Mouse (Mus musculus) kidney, postnatal 0 days (tissue): ENCODE results near the gene Vegfa. TPM values are rescaled to one million over a fixed set of nuclear protein-coding genes. Genes with fewer than 3 reads are reported as not detected.
A peak's percentile ranks its signal among the peaks of the same experiment; 100 is the strongest.

Source experiments
- ATAC-seq: fragments of 200-750 bp; cut with Nextera tagmentation; replicated peaks from 2 replicates; pipeline ENCODE4 v1.8.0; 2017; ENCODE audit warnings: low read depth, moderate number of reproducible peaks, moderate TSS enrichment, moderate library complexity; ENCODE audit not compliant: low FRiP score
- DNase-seq: peaks from one replicate; pipeline ENCODE4 v3.0.0-alpha.2; 2016; ENCODE audit warnings: low spot score
- H3K27ac ChIP-seq: fragments of 300-500 bp; sonication (generic); 2 replicates; pipeline ENCODE4 v1.5.1; 2014; ENCODE audit warnings: mild to moderate bottlenecking
- H3K27me3 ChIP-seq: fragments of 300-500 bp; sonication (generic); 2 replicates; pipeline ENCODE4 v1.6.1; 2014; ENCODE audit warnings: low read length, mixed read lengths; ENCODE audit not compliant: insufficient read depth
- H3K36me3 ChIP-seq: fragments of 300-500 bp; sonication (generic); 2 replicates; pipeline ENCODE4 v1.6.1; 2014; ENCODE audit warnings: low read length, mixed read lengths; ENCODE audit not compliant: insufficient read depth
- H3K4me1 ChIP-seq: fragments of 300-500 bp; sonication (generic); replicated peaks from 2 replicates; pipeline ENCODE4 v1.6.1; 2014; ENCODE audit warnings: antibody characterized with exemption, low read length, mixed read lengths; ENCODE audit not compliant: insufficient read depth
- H3K4me2 ChIP-seq: fragments of 300-500 bp; sonication (generic); 2 replicates; pipeline ENCODE4 v1.6.1; 2014; ENCODE audit warnings: mild to moderate bottlenecking, low read length, moderate library complexity, mixed read lengths
- H3K4me3 ChIP-seq: fragments of 300-500 bp; sonication (generic); replicated peaks from 2 replicates; pipeline ENCODE4 v1.5.1; 2014; ENCODE audit warnings: low read depth, low read length
- H3K9ac ChIP-seq: fragments of 300-500 bp; sonication (generic); 2 replicates; pipeline ENCODE4 v1.6.1; 2014; ENCODE audit warnings: low read depth, low read length
- H3K9me3 ChIP-seq: fragments of 300-500 bp; sonication (generic); replicated peaks from 2 replicates; pipeline ENCODE4 v1.6.1; 2016; ENCODE audit warnings: low read length, inconsistent platforms, mixed read lengths
- CTCF ChIP-seq: IDR thresholded peaks from 2 replicates; pipeline ENCODE4 v1.5.1; 2016; ENCODE audit warnings: antibody characterized with exemption, low read depth, mild to moderate bottlenecking, moderate library complexity
- WGBS: fragments of 180-500 bp; shearing (Covaris S2); extraction: QIAGEN DNeasy Blood & Tissue Kit; methylation state at CpG from one replicate; pipeline ENCODE4 v1.1.7; 2014; 5-methylcytosine and 5-hydroxymethylcytosine counted together
- polyA plus RNA-seq: library from polyadenylated mRNA; unstranded; fragments of >200 nt; fragmentation: Nextera tagmentation; extraction: Ambion mirVana; gene quantifications from 2 replicates; pipeline ENCODE4 v1.2.1, GENCODE M21; 2015

Gene Vegfa
- polyA plus RNA-seq, 1 experiment from 2014 or later = 6.3 TPM

- DNase-seq = no peak
- Histone ChIP-seq H3K36me3 (0 out of 2 replicates have a peak, but pooled peaks cover 6% of the 10 kb centered on the region), H3K27me3 (no peaks in the 10 kb centered on the region), H3K9ac (no peak overlapping the region), H3K4me3 (no peak overlapping the region), H3K27ac (no peak overlapping the region), H3K9me3 (no peaks in the 10 kb centered on the region), H3K4me1 (no peaks in the 10 kb centered on the region), H3K4me2 (no peak overlapping the region)
- TF ChIP-seq CTCF = no peak
- ATAC-seq = no peak
- WGBS = 45% methylated on average over 8 of the region's 8 CpGs
These were observed 20.0 kb downstream of the Vegfa start for GRCm38 (mm10) chr17:46012211-46012610.

DNA sequence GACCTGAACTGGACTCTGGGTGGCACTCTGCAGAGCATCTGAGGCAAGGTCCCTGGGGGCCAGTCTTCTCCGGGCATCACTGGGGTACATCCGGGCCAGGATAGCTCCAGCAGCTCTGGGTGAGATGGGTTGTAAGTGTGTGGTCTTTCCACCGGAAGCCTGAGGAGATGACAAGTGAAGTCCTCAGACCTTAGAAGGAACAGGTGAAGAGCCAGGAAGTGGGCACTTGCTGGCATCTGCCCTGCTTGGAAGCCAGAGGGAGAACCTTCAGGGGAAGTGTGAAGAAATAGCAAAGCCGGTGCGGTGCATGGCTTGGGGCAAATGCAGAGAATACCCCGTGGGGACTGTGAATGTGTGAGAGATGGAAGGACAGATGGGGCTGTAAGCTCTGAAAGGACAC lies 21.7 kb downstream of the Vegfa start:
- ATAC-seq = no peak
- Histone ChIP-seq H3K27ac (no peak overlapping the region), H3K9me3 (no peaks in the 10 kb centered on the region), H3K27me3 (no peaks in the 10 kb centered on the region), H3K4me3 (no peak overlapping the region), H3K36me3 (0 out of 2 replicates have a peak, but pooled peaks cover 6% of the 10 kb centered on the region), H3K4me2 (no peak overlapping the region), H3K4me1 (no peaks in the 10 kb centered on the region), H3K9ac (no peak overlapping the region)
- no peak for DNase-seq
- WGBS = 82% methylated on average over 6 of the region's 6 CpGs
- no peak for TF ChIP-seq CTCF

DNA sequence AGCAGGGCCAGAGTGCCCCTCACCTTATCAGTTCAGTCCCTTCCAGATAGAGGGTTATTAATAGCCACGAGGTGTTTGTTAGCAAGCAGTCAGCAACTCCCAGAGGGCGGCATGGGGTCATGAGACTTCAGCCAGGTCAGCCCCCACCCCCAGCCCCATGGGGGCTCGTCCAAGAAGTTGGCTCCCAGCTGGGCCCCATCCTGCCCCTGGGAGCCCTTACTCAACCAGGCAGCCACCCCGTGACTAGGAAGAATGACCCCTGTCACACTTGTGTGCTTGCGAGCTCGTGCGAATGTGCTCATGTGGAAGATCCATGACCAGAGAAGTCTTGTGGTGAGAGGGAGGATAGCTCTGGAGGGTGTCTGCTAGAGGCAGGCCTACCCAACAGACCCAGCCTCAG lies 23.0 kb downstream of the Vegfa start:
- ATAC-seq = peak; percentile 54
- H3K27me3 ChIP-seq = no peaks in the 10 kb centered on the region
- no peak overlapping the region for H3K4me2 ChIP-seq
- no peak overlapping the region for H3K4me3 ChIP-seq
- no peak for DNase-seq
- 41% methylated on average over 7 of the region's 7 CpGs for WGBS
- no peak for TF ChIP-seq CTCF
- no peak overlapping the region for H3K27ac ChIP-seq
- no peaks in the 10 kb centered on the region for H3K36me3 ChIP-seq
- 0 out of 2 replicates have a peak, but pooled peaks cover under 1% of the 10 kb centered on the region for H3K4me1 ChIP-seq
- no peaks in the 10 kb centered on the region for H3K9me3 ChIP-seq
- H3K9ac ChIP-seq = no peak overlapping the region

DNA sequence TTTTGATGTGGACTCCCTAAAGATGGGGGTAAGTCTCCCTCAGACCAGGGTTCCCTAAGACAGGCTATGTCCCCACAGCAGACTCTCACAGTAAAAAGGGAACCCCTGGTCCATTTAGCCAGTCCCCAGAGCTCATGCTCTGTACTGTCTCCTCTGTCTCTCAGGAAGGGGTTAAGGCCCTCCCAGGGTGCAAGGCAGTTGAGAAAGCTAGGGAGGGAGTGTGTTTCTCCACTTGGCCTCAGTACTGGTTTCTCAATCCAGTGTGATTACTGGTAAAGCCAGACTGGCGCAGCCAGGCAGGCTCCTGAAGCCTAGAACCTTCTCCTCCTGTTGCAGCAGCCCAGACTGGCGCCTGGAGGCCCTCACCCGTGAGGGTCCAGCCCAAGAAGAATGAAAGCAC lies 26.7 kb downstream of the Vegfa start:
- no peak overlapping the region for H3K4me2 ChIP-seq
- TF ChIP-seq CTCF = no peak
- no peaks in the 10 kb centered on the region for H3K36me3 ChIP-seq
- no peaks in the 10 kb centered on the region for H3K9me3 ChIP-seq
- no peaks in the 10 kb centered on the region for H3K27me3 ChIP-seq
- DNase-seq (no peak), ATAC-seq (no peak)
- H3K4me1 ChIP-seq = 0 out of 2 replicates have a peak, but pooled peaks cover 2% of the 10 kb centered on the region
- no peak overlapping the region for H3K27ac ChIP-seq
- H3K9ac ChIP-seq = no peak overlapping the region
- no peak overlapping the region for H3K4me3 ChIP-seq
- 66% methylated on average over 3 of the region's 3 CpGs for WGBS

- 73% methylated on average over 5 of the region's 5 CpGs for whole genome bisulfite sequencing
- no peak overlapping the region for H3K27ac ChIP-seq
These were observed 27.7 kb downstream of the Vegfa start for GRCm38 (mm10) chr17:46004482-46004881.

DNA sequence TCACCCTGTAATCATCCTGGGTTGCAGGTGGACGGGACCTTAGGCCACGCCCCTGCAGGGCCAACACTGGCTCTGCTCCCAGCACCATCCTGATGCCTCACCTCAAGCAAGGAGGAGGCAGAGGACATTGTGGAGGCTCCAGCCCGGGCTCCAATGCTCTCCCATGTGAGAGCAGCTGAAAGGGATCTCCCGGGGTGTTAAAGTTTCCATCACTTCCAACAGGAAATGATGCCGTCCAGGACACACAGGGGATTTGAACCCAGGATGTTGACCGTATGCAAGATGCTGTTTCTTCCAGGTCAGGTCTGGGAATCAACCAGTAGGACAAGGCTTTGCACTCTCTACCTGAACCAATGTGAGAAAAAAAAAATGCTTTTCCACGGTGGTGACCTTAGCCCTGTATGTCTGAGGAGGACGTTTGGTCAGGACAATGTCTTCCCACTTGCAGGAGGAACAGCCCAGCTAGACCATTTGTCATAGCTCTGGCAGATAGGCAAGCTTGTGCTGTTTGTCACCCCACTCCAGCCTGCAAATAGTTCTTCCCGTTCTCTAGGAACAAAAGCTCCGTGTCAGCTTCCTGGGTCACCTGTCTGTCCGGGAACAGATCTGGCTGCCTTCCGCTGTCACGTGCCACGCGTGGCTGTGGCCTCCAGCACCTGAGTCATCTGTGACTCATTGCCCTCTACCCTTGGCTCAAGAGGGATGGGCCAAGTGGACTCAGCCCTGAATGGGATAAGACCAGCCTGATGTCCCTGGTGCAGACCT lies 28.3 kb downstream of the Vegfa start:
- H3K27me3 ChIP-seq = no peaks in the 10 kb centered on the region
- H3K4me2 ChIP-seq = no peak overlapping the region
- 57% methylated on average over 15 of the region's 15 CpGs for WGBS
- no peak overlapping the region for H3K9ac ChIP-seq
- TF ChIP-seq CTCF = no peak
- H3K4me1 ChIP-seq = 0 out of 2 replicates have a peak, but pooled peaks cover 2% of the 10 kb centered on the region
- ATAC-seq (peak; percentile 86), DNase-seq (no peak)
- no peak overlapping the region for H3K4me3 ChIP-seq
- H3K36me3 ChIP-seq = no peaks in the 10 kb centered on the region
- no peak overlapping the region for H3K27ac ChIP-seq
- no peaks in the 10 kb centered on the region for H3K9me3 ChIP-seq

More at GRCm38 (mm10) chr17:46004482-46004881, 27.7 kb downstream of the Vegfa start:
- DNase-seq (no peak), ATAC-seq (peak; percentile 37)
- TF ChIP-seq CTCF = no peak
- Histone ChIP-seq H3K4me2 (no peak overlapping the region), H3K4me1 (0 out of 2 replicates have a peak, but pooled peaks cover 2% of the 10 kb centered on the region), H3K9me3 (no peaks in the 10 kb centered on the region), H3K27me3 (no peaks in the 10 kb centered on the region), H3K4me3 (no peak overlapping the region), H3K36me3 (no peaks in the 10 kb centered on the region), H3K9ac (no peak overlapping the region)
